Mouse (Mus musculus): ENCODE measurements around the gene Ap5m1.
"Not testable (repeated sequence)": the region's sequence is repeated elsewhere in the genome, so short reads cannot be mapped to it uniquely, and the experiment has no call there.

GRCm38 (mm10) chr14:49091755-49092154 lies 25.9 kb downstream of the Ap5m1 start:
- TF ChIP-seq POLR2A (IDR thresholded peaks at IDR 0.05; ENCODE audit: low read depth, low read length); CTCF (IDR thresholded peaks at IDR 0.05; ENCODE audit: extremely low read depth, insufficient read length, insufficient replicate concordance, low read depth, low read length): not testable (repeated sequence)
